Mouse (Mus musculus) thymus, adult 2 months (tissue): ENCODE measurements at regions not wholly inside any gene's neighbourhood (a gene's known extent, or its start where the extent isn't known, plus 50 kb on each side); places are given as distances from the start of the nearest gene placed in this dataset.

Source experiments
- DNase-seq: peaks from one replicate; pipeline ENCODE4 v3.0.0; 2021
- H3K27ac ChIP-seq: fragments of 200-500 bp; 2 replicates; pipeline ENCODE4 v1.5.1; 2012; ENCODE audit warnings: low read length, control low read depth; ENCODE audit not compliant: control insufficient read depth, insufficient read depth
- H3K27me3 ChIP-seq: fragments of 200-500 bp; 2 replicates; pipeline ENCODE4 v1.6.1; 2012; ENCODE audit warnings: mild to moderate bottlenecking, low read length, moderate library complexity, mixed read lengths; ENCODE audit not compliant: control insufficient read depth, insufficient read depth
- H3K36me3 ChIP-seq: fragments of 200-500 bp; 2 replicates; pipeline ENCODE4 v1.6.1; 2012; ENCODE audit warnings: mild to moderate bottlenecking, low read length, moderate library complexity; ENCODE audit not compliant: control insufficient read depth, insufficient read depth
- H3K4me1 ChIP-seq: fragments of 200-500 bp; replicated peaks from 2 replicates; pipeline ENCODE4 v1.6.1; 2012; ENCODE audit warnings: low read length; ENCODE audit not compliant: control insufficient read depth, insufficient read depth
- H3K4me3 ChIP-seq: fragments of 200-500 bp; 2 replicates; pipeline ENCODE4 v1.5.1; 2012; ENCODE audit warnings: mild to moderate bottlenecking, low read length, control low read depth, moderate library complexity; ENCODE audit not compliant: control insufficient read depth, insufficient read depth
- CTCF ChIP-seq: fragments of 200-500 bp; IDR thresholded peaks from 2 replicates; pipeline ENCODE4 v1.5.1; 2012; ENCODE audit warnings: mild to moderate bottlenecking, control low read depth, low read length, moderate library complexity, borderline replicate concordance; ENCODE audit not compliant: control insufficient read depth, poor library complexity, insufficient read depth; ENCODE audit errors: extremely low read depth
- POLR2A ChIP-seq: fragments of 200-500 bp; IDR thresholded peaks from 2 replicates; pipeline ENCODE4 v1.6.1; 2012; ENCODE audit warnings: mild to moderate bottlenecking, low read length, control low read depth, moderate library complexity; ENCODE audit not compliant: control insufficient read depth, poor library complexity, insufficient read depth; ENCODE audit errors: extremely low read depth
- WGBS: fragments of 180-500 bp; shearing (Covaris S2); methylation state at CpG from one replicate; pipeline ENCODE4 v1.1.7; 2018; 5-methylcytosine and 5-hydroxymethylcytosine counted together

GRCm38 (mm10) chr11:113143839-113144627 is 362.0 kb downstream of the Sox9 start:
- Histone ChIP-seq H3K4me3 (no peak overlapping the region), H3K27ac (no peak overlapping the region), H3K27me3 (no peaks in the 10 kb centered on the region), H3K4me1 (no peaks in the 10 kb centered on the region), H3K36me3 (no peaks in the 10 kb centered on the region)
- WGBS = 90% methylated on average over 14 of the region's 14 CpGs
- no peak for DNase-seq
- no peak for TF ChIP-seq CTCF
- no peak for TF ChIP-seq POLR2A

- no peak for DNase-seq
- Histone ChIP-seq H3K27me3 (no peaks in the 10 kb centered on the region), H3K36me3 (no peaks in the 10 kb centered on the region), H3K4me3 (no peak overlapping the region), H3K4me1 (no peaks in the 10 kb centered on the region), H3K27ac (no peak overlapping the region)
- 92% methylated on average over 4 of the region's 4 CpGs for WGBS
- TF ChIP-seq CTCF = no peak
- no peak for TF ChIP-seq POLR2A
Measured at GRCm38 (mm10) chr11:113145721-113146120, 363.7 kb downstream of the Sox9 start.

- no peaks in the 10 kb centered on the region for H3K4me1 ChIP-seq
- no peak overlapping the region for H3K4me3 ChIP-seq
- 95% methylated on average over 8 of the region's 8 CpGs for WGBS
- no peak overlapping the region for H3K27ac ChIP-seq
- TF ChIP-seq CTCF = no peak
- TF ChIP-seq POLR2A = no peak
- H3K36me3 ChIP-seq = no peaks in the 10 kb centered on the region
- DNase-seq = no peak
- no peaks in the 10 kb centered on the region for H3K27me3 ChIP-seq
Measured at GRCm38 (mm10) chr11:113146762-113147161, 364.7 kb downstream of the Sox9 start.

GRCm38 (mm10) chr11:113147535-113148197 is 365.6 kb downstream of the Sox9 start:
- 92% methylated on average over 17 of the region's 17 CpGs for WGBS
- no peak overlapping the region for H3K4me3 ChIP-seq
- no peak for DNase-seq
- H3K36me3 ChIP-seq = no peaks in the 10 kb centered on the region
- H3K27me3 ChIP-seq = no peaks in the 10 kb centered on the region
- no peak for TF ChIP-seq POLR2A
- no peak for TF ChIP-seq CTCF
- H3K27ac ChIP-seq = no peak overlapping the region
- H3K4me1 ChIP-seq = no peaks in the 10 kb centered on the region

- H3K27me3 ChIP-seq = no peaks in the 10 kb centered on the region
- no peak for DNase-seq
- no peaks in the 10 kb centered on the region for H3K4me1 ChIP-seq
- H3K36me3 ChIP-seq = no peaks in the 10 kb centered on the region
- no peak overlapping the region for H3K4me3 ChIP-seq
- TF ChIP-seq CTCF (no peak), POLR2A (no peak)
- no peak overlapping the region for H3K27ac ChIP-seq
- WGBS = 96% methylated on average over 9 of the region's 9 CpGs
Measured at GRCm38 (mm10) chr11:113148198-113148537, 366.1 kb downstream of the Sox9 start.

- no peaks in the 10 kb centered on the region for H3K27me3 ChIP-seq
- DNase-seq = no peak
- H3K4me1 ChIP-seq = peaks cover 6% of the 10 kb centered on the region; the same call in 1 of the 2 replicates
- no peaks in the 10 kb centered on the region for H3K36me3 ChIP-seq
- WGBS = 97% methylated on average over 6 of the region's 6 CpGs
- TF ChIP-seq CTCF = no peak
- TF ChIP-seq POLR2A = no peak
- H3K4me3 ChIP-seq = no peak overlapping the region
- H3K27ac ChIP-seq = no peak overlapping the region
Measured at GRCm38 (mm10) chr11:113155515-113155914, 373.5 kb downstream of the Sox9 start.

- no peak for TF ChIP-seq CTCF
- no peak for TF ChIP-seq POLR2A
- 92% methylated on average over 3 of the region's 3 CpGs for WGBS
- DNase-seq = no peak
- H3K27ac ChIP-seq = no peak overlapping the region
- H3K27me3 ChIP-seq = no peaks in the 10 kb centered on the region
- no peak overlapping the region for H3K4me3 ChIP-seq
- H3K36me3 ChIP-seq = no peaks in the 10 kb centered on the region
- peaks cover 8% of the 10 kb centered on the region; the same call in 1 of the 2 replicates for H3K4me1 ChIP-seq
Measured at GRCm38 (mm10) chr11:113163941-113164340, 381.9 kb downstream of the Sox9 start.
